Mouse (Mus musculus) MEL (cell line): ENCODE results near the gene Tbc1d10c. TPM values are rescaled to one million over a fixed set of nuclear protein-coding genes. Genes with fewer than 3 reads are reported as not detected.

Source experiments
- DNase-seq: peaks from one replicate; pipeline ENCODE4 v3.0.0; 2011; ENCODE audit warnings: low read depth, low spot score
- H3K27ac ChIP-seq: 2 replicates; pipeline ENCODE4 v1.5.1; 2012; ENCODE audit warnings: low read depth, mild to moderate bottlenecking, control low read depth, low read length, moderate library complexity; ENCODE audit not compliant: control insufficient read depth
- H3K27me3 ChIP-seq, 2 experiments: fragments of 150-350 bp in 1 of 2; sonication (generic) in 1 of 2; 2 replicates each; pipeline ENCODE4 v1.6.1; 2012; ENCODE audit warnings: low read length in 2 of 2, mild to moderate bottlenecking in 2 of 2, improper control_type of control experiment in 1 of 2, moderate library complexity in 1 of 2; ENCODE audit not compliant: insufficient read depth in 2 of 2, control insufficient read depth in 1 of 2
- H3K36me3 ChIP-seq, 2 experiments: 2 replicates each; pipeline ENCODE4 v1.6.1; 2012 to 2014; ENCODE audit warnings: low read length in 2 of 2, improper control_type of control experiment in 1 of 2, inconsistent platforms in 1 of 2, mild to moderate bottlenecking in 1 of 2; ENCODE audit not compliant: insufficient read depth in 2 of 2, control insufficient read depth in 1 of 2
- H3K4me1 ChIP-seq, 2 experiments: fragments of 150-350 bp in 1 of 2; sonication (generic) in 1 of 2; 2 replicates each; pipeline ENCODE4 v1.6.1; 2012; ENCODE audit warnings: low read length in 2 of 2, improper control_type of control experiment in 1 of 2, mild to moderate bottlenecking in 1 of 2; ENCODE audit not compliant: insufficient read depth in 2 of 2, control insufficient read depth in 1 of 2
- H3K4me3 ChIP-seq, 2 experiments: fragments of 150-350 bp in 1 of 2; sonication (generic) in 1 of 2; 2 replicates each; pipeline ENCODE4 v1.5.1; 2012; ENCODE audit warnings: low read depth in 2 of 2, low read length in 2 of 2, mild to moderate bottlenecking in 2 of 2, moderate library complexity in 2 of 2, control low read depth in 1 of 2, improper control_type of control experiment in 1 of 2; ENCODE audit not compliant: control insufficient read depth in 1 of 2, insufficient read depth in 1 of 2
- H3K79me2 ChIP-seq: 2 replicates; pipeline ENCODE4 v1.6.1; 2012; ENCODE audit warnings: mild to moderate bottlenecking, low read length, moderate library complexity; ENCODE audit not compliant: control insufficient read depth, poor library complexity, insufficient read depth
- H3K9ac ChIP-seq: 2 replicates; pipeline ENCODE4 v1.6.1; 2012; ENCODE audit warnings: low read depth, mild to moderate bottlenecking, control low read depth, low read length, moderate library complexity; ENCODE audit not compliant: control insufficient read depth, poor library complexity, severe bottlenecking
- H3K9me3 ChIP-seq: fragments of 150-350 bp; sonication (generic); replicated peaks from 2 replicates; pipeline ENCODE4 v1.6.1; 2012; ENCODE audit warnings: mild to moderate bottlenecking, low read length, improper control_type of control experiment, moderate library complexity; ENCODE audit not compliant: insufficient read depth
- CHD2 ChIP-seq: IDR thresholded peaks from 2 replicates; pipeline ENCODE4 v1.6.1; 2011; ENCODE audit warnings: low read length, improper control_type of control experiment
- CTCF ChIP-seq, 3 experiments: IDR thresholded peaks in 2 of 3; conservative IDR thresholded peaks in 1 of 3; 2 replicates each; pipeline ENCODE4 v1.5.1; 2011 to 2012; ENCODE audit warnings: low read length in 3 of 3, low read depth in 2 of 3, mild to moderate bottlenecking in 2 of 3, improper control_type of control experiment in 1 of 3, inconsistent platforms in 1 of 3, mixed read lengths in 1 of 3, moderate library complexity in 1 of 3; ENCODE audit not compliant: control insufficient read depth in 1 of 3, insufficient read depth in 1 of 3, poor library complexity in 1 of 3, severe bottlenecking in 1 of 3
- E2F4 ChIP-seq: IDR thresholded peaks from 2 replicates; pipeline ENCODE4 v1.6.1; 2011; ENCODE audit warnings: low read depth, low read length, improper control_type of control experiment, borderline replicate concordance
- EP300 ChIP-seq, 2 experiments: IDR thresholded peaks; 2 replicates each; pipeline ENCODE4 v1.6.1; 2011; ENCODE audit warnings: improper control_type of control experiment in 2 of 2, low read length in 2 of 2, low read depth in 1 of 2, mild to moderate bottlenecking in 1 of 2
- ETS1 ChIP-seq: IDR thresholded peaks from 2 replicates; pipeline ENCODE4 v1.6.1; 2012; ENCODE audit warnings: low read depth, mild to moderate bottlenecking, inconsistent platforms, low read length, improper control_type of control experiment, moderate library complexity
- GATA1 ChIP-seq: IDR thresholded peaks from 2 replicates; pipeline ENCODE4 v1.6.1; 2011; ENCODE audit warnings: low read depth, low read length, improper control_type of control experiment
- JUND ChIP-seq: IDR thresholded peaks from 2 replicates; pipeline ENCODE4 v1.6.1; 2011; ENCODE audit warnings: low read depth, mild to moderate bottlenecking, improper control_type of control experiment, low read length
- KAT2A ChIP-seq: conservative IDR thresholded peaks from 2 replicates; pipeline ENCODE4 v1.6.1; 2012; ENCODE audit warnings: low read depth, low read length, improper control_type of control experiment, inconsistent platforms
- MAX ChIP-seq: IDR thresholded peaks from 2 replicates; pipeline ENCODE4 v1.6.1; 2011; ENCODE audit warnings: low read length, improper control_type of control experiment
- MEF2A ChIP-seq: IDR thresholded peaks from 2 replicates; pipeline ENCODE4 v1.6.1; 2014; ENCODE audit warnings: low read depth, mild to moderate bottlenecking, inconsistent platforms, low read length, improper control_type of control experiment; ENCODE audit not compliant: poor library complexity, insufficient replicate concordance, severe bottlenecking; ENCODE audit errors: extremely low read depth
- MYC ChIP-seq: IDR thresholded peaks from 2 replicates; pipeline ENCODE4 v1.6.1; 2011; ENCODE audit warnings: low read depth, mild to moderate bottlenecking, low read length, improper control_type of control experiment, moderate library complexity
- NELFE ChIP-seq: IDR thresholded peaks from 2 replicates; pipeline ENCODE4 v1.6.1; 2011; ENCODE audit warnings: low read depth, low read length, improper control_type of control experiment
- POLR2A ChIP-seq, 2 experiments: IDR thresholded peaks; 2 replicates each; pipeline ENCODE4 v1.6.1; 2011 to 2012; ENCODE audit warnings: low read length in 2 of 2, mild to moderate bottlenecking in 2 of 2, control low read depth in 1 of 2, improper control_type of control experiment in 1 of 2, low read depth in 1 of 2, moderate library complexity in 1 of 2; ENCODE audit not compliant: control insufficient read depth in 1 of 2, insufficient read depth in 1 of 2, poor library complexity in 1 of 2
- POLR2AphosphoS2 ChIP-seq: IDR thresholded peaks from 2 replicates; pipeline ENCODE4 v1.6.1; 2011; ENCODE audit warnings: low read length, improper control_type of control experiment
- POLR2AphosphoS5 ChIP-seq: IDR thresholded peaks from 2 replicates; pipeline ENCODE4 v1.6.1; 2012; ENCODE audit warnings: low read depth, borderline replicate concordance, mild to moderate bottlenecking, inconsistent platforms, low read length, moderate library complexity, mixed read lengths
- RAD21 ChIP-seq: IDR thresholded peaks from 2 replicates; pipeline ENCODE4 v1.6.1; 2011; ENCODE audit warnings: mild to moderate bottlenecking, low read depth, low read length, improper control_type of control experiment
- RCOR1 ChIP-seq: IDR thresholded peaks from 2 replicates; pipeline ENCODE4 v1.6.1; 2012; ENCODE audit warnings: low read depth, mild to moderate bottlenecking, inconsistent platforms, low read length, improper control_type of control experiment
- SMC3 ChIP-seq: IDR thresholded peaks from 2 replicates; pipeline ENCODE4 v1.6.1; 2011; ENCODE audit warnings: low read depth, low read length, improper control_type of control experiment
- TAL1 ChIP-seq: IDR thresholded peaks from 2 replicates; pipeline ENCODE4 v1.6.1; 2012; ENCODE audit warnings: mild to moderate bottlenecking, inconsistent platforms, low read length, moderate library complexity, mixed read lengths
- TBP ChIP-seq: IDR thresholded peaks from 2 replicates; pipeline ENCODE4 v1.8.0; 2011; ENCODE audit warnings: low read depth, low read length, improper control_type of control experiment
- UBTF ChIP-seq: IDR thresholded peaks from 2 replicates; pipeline ENCODE4 v1.6.1; 2012; ENCODE audit warnings: low read depth, mild to moderate bottlenecking, inconsistent platforms, low read length, improper control_type of control experiment, moderate library complexity, borderline replicate concordance; ENCODE audit not compliant: insufficient read depth
- USF2 ChIP-seq, 2 experiments: IDR thresholded peaks; 2 replicates each; pipeline ENCODE4 v1.6.1; 2011 to 2012; ENCODE audit warnings: improper control_type of control experiment in 2 of 2, low read length in 2 of 2, borderline replicate concordance in 1 of 2, inconsistent platforms in 1 of 2, low read depth in 1 of 2, mild to moderate bottlenecking in 1 of 2; ENCODE audit not compliant: insufficient read depth in 1 of 2
- polyA plus RNA-seq, 2 experiments: library from polyadenylated mRNA; stranded (reverse) in 1 of 2; unstranded in 1 of 2; fragments of >175 nt in 1 of 2; fragments of >200 nt in 1 of 2; gene quantifications; 2 replicates each; pipeline versions ENCODE4 v1.2.1 to v1.2.4; 2012; ENCODE audit warnings: low replicate concordance in 2 of 2, low read depth in 1 of 2; ENCODE audit not compliant: insufficient read length in 2 of 2, insufficient read depth in 1 of 2, missing spikeins in 1 of 2
- total RNA-seq: library from RNA; depleted of rRNA; stranded (reverse); fragments of 300-350 nt; gene quantifications from 2 replicates; pipeline ENCODE4 v1.2.3, GENCODE M21; 2012

Tbc1d10c gene
- total and polyA plus RNA-seq, 3 experiments, result 14.0 to 15.5 TPM; not detected in 1

GRCm38 (mm10) chr19:4164100-4164499, 27.0 kb downstream of the Tbc1d10c start:
- peaks cover 2 to 20% of the 10 kb centered on the region in 2 experiments for H3K4me1 ChIP-seq
- TF ChIP-seq SMC3 (no peak), CTCF (IDR thresholded peaks at IDR 0.05 in 2 of 3, conservative IDR thresholded peaks at IDR 0.05 in 1 of 3; ENCODE audit: control insufficient read depth in 1 of 3, insufficient read depth in 1 of 3, low read depth in 2 of 3, low read length in 3 of 3, poor library complexity in 1 of 3, severe bottlenecking in 1 of 3) (no peak), MEF2A (no peak), TAL1 (no peak), RAD21 (no peak), POLR2AphosphoS5 (no peak), KAT2A (no peak), USF2 (IDR thresholded peaks at IDR 0.05; ENCODE audit: borderline replicate concordance in 1 of 2, insufficient read depth in 1 of 2, low read depth in 1 of 2, low read length in 2 of 2) (no peak), POLR2A (IDR thresholded peaks at IDR 0.05; ENCODE audit: control insufficient read depth in 1 of 2, insufficient read depth in 1 of 2, low read depth in 1 of 2, low read length in 2 of 2, poor library complexity in 1 of 2) (no peak)
- no peaks in the 10 kb centered on the region for H3K27me3 ChIP-seq
- no peak overlapping the region for H3K27ac ChIP-seq
- H3K9me3 ChIP-seq, result no peaks in the 10 kb centered on the region
- H3K9ac ChIP-seq, result 0 out of 2 replicates have a peak overlapping the region, but pooled peaks have one; percentile 20
- no peak overlapping the region for H3K4me3 ChIP-seq
- peaks cover 4% of the 10 kb centered on the region for H3K79me2 ChIP-seq
- H3K36me3 ChIP-seq, result peaks cover 0 to 10% of the 10 kb centered on the region in 2 experiments; a peak in 3 of 4 replicates
- DNase-seq, result no peak

DNA sequence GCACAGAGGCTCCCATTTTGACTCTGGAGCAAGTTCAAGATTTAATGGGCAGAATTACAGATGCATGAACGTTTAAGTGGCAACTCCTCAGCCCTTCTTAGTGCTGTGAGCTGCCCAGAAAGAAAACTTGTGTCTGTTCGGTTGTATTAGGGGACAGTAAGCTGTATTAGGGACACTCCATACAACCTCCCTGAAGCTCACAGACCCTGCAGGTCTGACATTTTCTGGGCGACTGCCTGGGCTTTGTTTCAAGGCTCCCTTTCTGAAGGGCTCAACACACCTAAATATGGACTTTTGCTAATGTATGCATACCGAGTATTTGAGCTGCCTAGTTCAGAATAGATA, 27.6 kb downstream of the Tbc1d10c start:
- TF ChIP-seq ETS1, result 0 out of 2 replicates have a peak, but pooled peaks have one; percentile 3
- no peak for TF ChIP-seq NELFE
- Histone ChIP-seq H3K4me3 (peak overlapping the region; percentile 67 to 87), H3K27ac (peak overlapping the region; percentile 50), H3K36me3 (peaks cover 0 to 10% of the 10 kb centered on the region in 2 experiments; a peak in 3 of 4 replicates), H3K4me1 (peaks cover 2 to 20% of the 10 kb centered on the region in 2 experiments), H3K79me2 (peaks cover 4% of the 10 kb centered on the region), H3K27me3 (no peaks in the 10 kb centered on the region), H3K9me3 (no peaks in the 10 kb centered on the region), H3K9ac (peak overlapping the region; percentile 62)
- no peak for DNase-seq

DNA sequence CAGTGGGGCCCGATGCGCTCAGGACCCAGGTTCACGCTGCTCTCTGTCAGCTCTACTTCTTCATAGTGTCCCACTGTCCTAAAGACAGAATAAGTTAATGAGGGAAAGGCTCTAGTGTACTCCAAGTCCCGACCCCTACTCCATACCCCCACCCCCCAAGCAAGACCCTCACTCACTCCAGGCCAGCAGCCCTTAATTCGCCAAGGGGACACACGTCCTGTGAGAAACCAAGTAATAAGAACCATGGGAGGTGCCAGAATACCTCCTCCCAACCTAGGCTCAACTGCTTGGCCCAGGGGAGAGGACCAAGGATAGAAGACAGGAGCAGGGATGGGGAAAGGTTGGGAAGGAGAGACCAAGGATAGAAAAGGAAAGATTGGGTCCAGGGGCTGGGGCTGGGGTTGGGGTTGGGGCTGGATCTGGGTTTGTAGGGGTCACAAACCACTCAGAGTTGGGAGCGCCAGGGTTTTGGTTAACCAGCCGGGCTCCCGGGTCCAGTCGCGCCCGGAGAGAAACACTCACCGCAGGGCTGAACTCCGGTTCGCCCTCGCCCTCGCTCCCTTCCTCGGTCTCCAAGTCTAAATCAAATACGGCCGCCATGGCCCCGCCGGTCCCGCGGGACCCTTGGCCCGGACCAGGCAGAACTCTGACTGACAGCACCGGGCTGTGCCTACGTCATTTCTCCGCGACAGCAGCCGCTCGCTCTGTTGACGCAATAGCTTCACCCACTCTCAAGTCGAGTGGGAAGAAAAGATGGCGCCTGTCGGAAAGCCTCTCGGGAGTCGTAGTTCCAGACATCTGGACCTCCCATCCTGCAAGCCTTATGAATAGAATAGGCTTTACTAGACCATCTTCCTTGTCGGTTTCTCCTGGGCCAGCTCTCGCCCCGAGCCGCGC, 28.2 kb downstream of the Tbc1d10c start, which contains the start of gene Rps6kb2:
Gene Rps6kb2, minus strand, starts transcription at position 709 of the 897 bp plus-strand sequence.
- Histone ChIP-seq H3K9ac (peak within 1 kb of the TSS; percentile 89), H3K27ac (peak within 1 kb of the TSS; percentile 50), H3K27me3 (no peaks in the 10 kb centered on the region), H3K79me2 (peaks cover 4% of the 10 kb centered on the region), H3K9me3 (no peaks in the 10 kb centered on the region), H3K36me3 (peaks cover 0 to 10% of the 10 kb centered on the region in 2 experiments; a peak in 3 of 4 replicates), H3K4me1 (peaks cover 2 to 20% of the 10 kb centered on the region in 2 experiments), H3K4me3 (peak within 1 kb of the TSS; percentile 85 to 87)
- DNase-seq, result peak; percentile 97
- TF ChIP-seq UBTF (no peak), KAT2A (peak; percentile 92), NELFE (peak; percentile 61), EP300 (IDR thresholded peaks at IDR 0.05; ENCODE audit: low read depth in 1 of 2, low read length in 2 of 2) (no peak), POLR2A (IDR thresholded peaks at IDR 0.05; ENCODE audit: control insufficient read depth in 1 of 2, insufficient read depth in 1 of 2, low read depth in 1 of 2, low read length in 2 of 2, poor library complexity in 1 of 2) (peak in 1 of 2 experiments; percentile 80; a peak in 2 of 4 replicates), POLR2AphosphoS2 (no peak; the same call in 1 of the 2 replicates), RCOR1 (no peak), E2F4 (no peak), USF2 (IDR thresholded peaks at IDR 0.05; ENCODE audit: borderline replicate concordance in 1 of 2, insufficient read depth in 1 of 2, low read depth in 1 of 2, low read length in 2 of 2) (no peak), CHD2 (no peak), MAX (no peak), MYC (0 out of 2 replicates have a peak, but pooled peaks have one; percentile 68), MEF2A (no peak), GATA1 (no peak), JUND (no peak), TBP (peak; percentile 76), SMC3 (no peak)
